Mouse (Mus musculus): ENCODE measurements around the gene Dnajc8. TPM values are rescaled to one million over a fixed set of nuclear protein-coding genes. Genes with fewer than 3 reads are reported as not detected.

The Dnajc8 gene
- total and polyA plus RNA-seq, 3 experiments, result 110 to 246 TPM; not detected in 1

GRCm38 (mm10) chr4:132574809-132575347, 39.5 kb downstream of the Dnajc8 start (continued):
- TF ChIP-seq UBTF (IDR thresholded peaks at IDR 0.05; ENCODE audit: borderline replicate concordance, insufficient read depth, low read depth, low read length) (no peak), SIN3A (IDR thresholded peaks at IDR 0.05; ENCODE audit: low read length) (no peak; the same call in 1 of the 2 replicates), GABPA (IDR thresholded peaks at IDR 0.05; ENCODE audit: low read depth, low read length) (no peak), RAD21 (IDR thresholded peaks at IDR 0.05; ENCODE audit: low read depth, low read length) (no peak), MAZ (IDR thresholded peaks at IDR 0.05; ENCODE audit: low read depth, low read length) (no peak), MYB (IDR thresholded peaks at IDR 0.05; ENCODE audit: low read depth, low read length) (no peak), ZC3H11A (IDR thresholded peaks at IDR 0.05; ENCODE audit: low read depth, low read length) (no peak), ELF1 (IDR thresholded peaks at IDR 0.05; ENCODE audit: low read depth, low read length) (no peak), CTCF (IDR thresholded peaks at IDR 0.05 in 2 of 3, conservative IDR thresholded peaks at IDR 0.05 in 1 of 3; ENCODE audit: control insufficient read depth in 1 of 3, insufficient read depth in 1 of 3, low read depth in 2 of 3, low read length in 3 of 3, poor library complexity in 1 of 3, severe bottlenecking in 1 of 3) (no peak), EP300 (IDR thresholded peaks at IDR 0.05; ENCODE audit: low read depth in 1 of 2, low read length in 2 of 2) (peak; percentile 54 to 57; a peak in 1 of 4 replicates), ZKSCAN1 (IDR thresholded peaks at IDR 0.05; ENCODE audit: low read depth, low read length) (no peak), CHD1 (IDR thresholded peaks at IDR 0.05; ENCODE audit: low read depth, low read length) (no peak), POLR2A (IDR thresholded peaks at IDR 0.05; ENCODE audit: control insufficient read depth in 1 of 2, insufficient read depth in 1 of 2, low read depth in 1 of 2, low read length in 2 of 2, poor library complexity in 1 of 2) (no peak), TCF12 (IDR thresholded peaks at IDR 0.05; ENCODE audit: low read depth, low read length) (peak; percentile 39; the same call in 1 of the 2 replicates), ZNF384 (IDR thresholded peaks at IDR 0.05; ENCODE audit: low read depth, low read length) (peak; percentile 78), ZMIZ1 (IDR thresholded peaks at IDR 0.05; ENCODE audit: low read depth, low read length) (no peak), POLR2AphosphoS2 (IDR thresholded peaks at IDR 0.05; ENCODE audit: low read length) (no peak)

- Histone ChIP-seq H3K9ac (ENCODE audit: control insufficient read depth, low read depth, low read length, poor library complexity, severe bottlenecking) (no peak overlapping the region), H3K27ac (ENCODE audit: control insufficient read depth, low read depth, low read length) (no peak overlapping the region), H3K79me2 (ENCODE audit: control insufficient read depth, insufficient read depth, low read length, poor library complexity) (no peaks in the 10 kb centered on the region), H3K27me3 (ENCODE audit: control insufficient read depth in 1 of 2, insufficient read depth in 2 of 2, low read length in 2 of 2) (no peaks in the 10 kb centered on the region), H3K36me3 (ENCODE audit: control insufficient read depth in 1 of 2, insufficient read depth in 2 of 2, low read length in 2 of 2) (0 out of 4 replicates have a peak, but pooled peaks cover 0 to 1% of the 10 kb centered on the region in 2 experiments), H3K4me1 (ENCODE audit: control insufficient read depth in 1 of 2, insufficient read depth in 2 of 2, low read length in 2 of 2) (peaks cover 0 to 7% of the 10 kb centered on the region in 2 experiments; a peak in 1 of 4 replicates), H3K9me3 (replicated peaks; ENCODE audit: insufficient read depth, low read length) (no peaks in the 10 kb centered on the region), H3K4me3 (ENCODE audit: control insufficient read depth in 1 of 2, insufficient read depth in 1 of 2, low read depth in 2 of 2, low read length in 2 of 2) (no peak overlapping the region)
- TF ChIP-seq TAL1 (IDR thresholded peaks at IDR 0.05; ENCODE audit: low read length) (no peak), TCF12 (IDR thresholded peaks at IDR 0.05; ENCODE audit: low read depth, low read length) (no peak), GABPA (IDR thresholded peaks at IDR 0.05; ENCODE audit: low read depth, low read length) (no peak), ZKSCAN1 (IDR thresholded peaks at IDR 0.05; ENCODE audit: low read depth, low read length) (no peak), TBP (IDR thresholded peaks at IDR 0.05; ENCODE audit: low read depth, low read length) (no peak), RAD21 (IDR thresholded peaks at IDR 0.05; ENCODE audit: low read depth, low read length) (no peak), MAFK (IDR thresholded peaks at IDR 0.05; ENCODE audit: borderline replicate concordance, low read depth, low read length) (no peak), GATA1 (IDR thresholded peaks at IDR 0.05; ENCODE audit: low read depth, low read length) (no peak), POLR2AphosphoS2 (IDR thresholded peaks at IDR 0.05; ENCODE audit: low read length) (no peak), POLR2A (IDR thresholded peaks at IDR 0.05; ENCODE audit: control insufficient read depth in 1 of 2, insufficient read depth in 1 of 2, low read depth in 1 of 2, low read length in 2 of 2, poor library complexity in 1 of 2) (no peak), CTCF (IDR thresholded peaks at IDR 0.05 in 2 of 3, conservative IDR thresholded peaks at IDR 0.05 in 1 of 3; ENCODE audit: control insufficient read depth in 1 of 3, insufficient read depth in 1 of 3, low read depth in 2 of 3, low read length in 3 of 3, poor library complexity in 1 of 3, severe bottlenecking in 1 of 3) (no peak), UBTF (IDR thresholded peaks at IDR 0.05; ENCODE audit: borderline replicate concordance, insufficient read depth, low read depth, low read length) (no peak), RCOR1 (IDR thresholded peaks at IDR 0.05; ENCODE audit: low read depth, low read length) (no peak), EP300 (IDR thresholded peaks at IDR 0.05; ENCODE audit: low read depth in 1 of 2, low read length in 2 of 2) (no peak), USF1 (IDR thresholded peaks at IDR 0.05; ENCODE audit: low read depth, low read length) (no peak), POLR2AphosphoS5 (IDR thresholded peaks at IDR 0.05; ENCODE audit: borderline replicate concordance, low read depth, low read length) (no peak), ZMIZ1 (IDR thresholded peaks at IDR 0.05; ENCODE audit: low read depth, low read length) (no peak), BHLHE40 (IDR thresholded peaks at IDR 0.05; ENCODE audit: borderline replicate concordance, low read depth, low read length) (no peak), E2F4 (IDR thresholded peaks at IDR 0.05; ENCODE audit: borderline replicate concordance, low read depth, low read length) (no peak)
- DNase-seq (ENCODE audit: low read depth, low spot score), result no peak
Observed at GRCm38 (mm10) chr4:132583781-132584180, 48.4 kb downstream of the Dnajc8 start.
